Comparison of ENCODE assay signal across 8 mouse cellular contexts in genomic region chr17:14640351-14641115, GRCm38 (mm10). TPM values are rescaled to one million over a fixed set of nuclear protein-coding genes. Genes with fewer than 3 reads are reported as not detected.
DNase-seq lines count a peak whose midpoint lies in the region; ATAC-seq lines count a peak whose summit lies in the region.

No protein-coding gene starts in this region.

- peak; percentile 64 for DNase-seq in cerebellum, postnatal 10 days
- DNase-seq in cerebellum, postnatal 4 days (ENCODE audit: low spot score in 2 of 2) = no peak
- peak; percentile 84 for DNase-seq in gastrocnemius, postnatal 14 days
- peak; percentile 13 to 25 for DNase-seq in kidney, adult 8-10 months
- peak; percentile 79 for DNase-seq in lung, postnatal 36 days
- DNase-seq in midbrain, embryonic 14.5 days = no peak
- no peak for DNase-seq in thymus, postnatal 0 days (ENCODE audit: low spot score)
- no peak for DNase-seq in midbrain, embryonic 11.5 days (ENCODE audit: low spot score, missing footprints)

- no peaks in the 10 kb centered on the region for H3K9me3 ChIP-seq in midbrain, embryonic 14.5 days (ENCODE audit: control insufficient read depth, low read length)
- H3K9me3 ChIP-seq in midbrain, embryonic 11.5 days (ENCODE audit: control insufficient read depth, low read length) = no peaks in the 10 kb centered on the region

- no peak for ATAC-seq in midbrain, embryonic 14.5 days (ENCODE audit: low FRiP score, low TSS enrichment)
- ATAC-seq in midbrain, embryonic 11.5 days (ENCODE audit: low FRiP score) = no peak

- no peaks in the 10 kb centered on the region for H3K4me1 ChIP-seq in midbrain, embryonic 14.5 days (ENCODE audit: control insufficient read depth, insufficient read depth, low read length)
- H3K4me1 ChIP-seq in midbrain, embryonic 11.5 days (ENCODE audit: control insufficient read depth, insufficient read depth, low read length) = no peaks in the 10 kb centered on the region

- no peaks in the 10 kb centered on the region for H3K36me3 ChIP-seq in midbrain, embryonic 14.5 days (ENCODE audit: control insufficient read depth, insufficient read depth, low read length)
- H3K36me3 ChIP-seq in midbrain, embryonic 11.5 days (ENCODE audit: control insufficient read depth, insufficient read depth, low read length) = no peaks in the 10 kb centered on the region

- no peak overlapping the region for H3K27ac ChIP-seq in midbrain, embryonic 14.5 days (replicated peaks; ENCODE audit: low read depth, low read length)
- no peak overlapping the region for H3K27ac ChIP-seq in midbrain, embryonic 11.5 days (ENCODE audit: low read depth, low read length)

- no peak overlapping the region for H3K9ac ChIP-seq in midbrain, embryonic 14.5 days (replicated peaks; ENCODE audit: low read length)
- H3K9ac ChIP-seq in midbrain, embryonic 11.5 days (ENCODE audit: low read length) = no peak overlapping the region

- intact Hi-C loops in gastrocnemius, postnatal 14 days (cut with DNase I; ENCODE audit: low total_unique reads) = no loop called here

- 92% methylated on average over 15 of the region's 15 CpGs for WGBS in midbrain, embryonic 14.5 days
- WGBS in midbrain, embryonic 11.5 days = 83% methylated on average over 15 of the region's 15 CpGs

- H3K27me3 ChIP-seq in midbrain, embryonic 14.5 days (ENCODE audit: control insufficient read depth, insufficient read depth, low read length) = no peaks in the 10 kb centered on the region
- H3K27me3 ChIP-seq in midbrain, embryonic 11.5 days (ENCODE audit: control insufficient read depth, insufficient read depth, low read length) = no peaks in the 10 kb centered on the region

- no peak overlapping the region for H3K4me3 ChIP-seq in midbrain, embryonic 14.5 days (replicated peaks; ENCODE audit: low read depth, low read length)
- no peak overlapping the region for H3K4me3 ChIP-seq in midbrain, embryonic 11.5 days (ENCODE audit: low read depth, low read length)

- no peak overlapping the region for H3K4me2 ChIP-seq in midbrain, embryonic 14.5 days (ENCODE audit: low read length)
- H3K4me2 ChIP-seq in midbrain, embryonic 11.5 days = no peak overlapping the region

RNA-seq across cellular contexts. Expression of gene Thbs2, which starts 53.5 kb away (rescaled TPM):
- 10 to 100 TPM; 33.7 to 41.8 TPM for total RNA-seq in gastrocnemius, postnatal 14 days (2021)
- 0.65 and 1.7 TPM in 2 replicates for polyA plus RNA-seq in midbrain, embryonic 14.5 days (2014; fragmentation: Nextera tagmentation; extraction: Ambion mirVana)
- polyA plus RNA-seq in thymus, postnatal 0 days (2015; fragmentation: Nextera tagmentation; extraction: Ambion mirVana) = 7.3 and 8.6 TPM in 2 replicates
- 9.0 and 11.9 TPM in 2 replicates for polyA plus RNA-seq in midbrain, embryonic 11.5 days (2014; fragmentation: Nextera tagmentation; extraction: Ambion mirVana)

Comparison
In these comparisons a context has a peak if more than half of its experiments do, and no peak if none do; other contexts are left out.
1. DNase-seq: peak in cerebellum, postnatal 10 days (2 of 2), gastrocnemius, postnatal 14 days (single experiment), kidney, adult 8-10 months (2 of 2) and lung, postnatal 36 days (single experiment); none in cerebellum, postnatal 4 days (0 of 2), midbrain, embryonic 14.5 days (single experiment), thymus, postnatal 0 days (single experiment) and midbrain, embryonic 11.5 days (single experiment).